Mouse (Mus musculus): ENCODE measurements at regions not wholly inside any gene's neighbourhood (a gene's known extent, or its start where the extent isn't known, plus 50 kb on each side); places are given as distances from the start of the nearest gene placed in this dataset.

DNA sequence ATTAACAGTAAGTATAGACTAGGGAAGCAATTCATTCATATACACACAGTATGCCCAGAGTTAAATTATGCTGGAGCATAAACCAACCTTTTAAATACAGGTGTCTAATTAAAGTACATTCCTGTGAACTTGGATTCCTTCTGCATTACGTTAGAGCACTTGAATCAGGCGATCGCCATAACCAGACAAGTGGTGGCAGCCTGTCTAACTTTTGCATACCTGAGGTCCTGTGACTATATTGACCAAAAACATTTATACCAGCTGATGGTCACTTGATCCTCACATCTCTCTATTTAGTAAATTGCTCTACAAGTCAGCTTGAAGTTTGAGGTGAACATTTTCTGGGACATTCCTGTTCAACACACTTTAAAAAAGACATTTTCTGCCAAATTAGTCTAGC is 330.5 kb downstream of the Tex13c3 start:
- no peak for TF ChIP-seq CTCF (IDR thresholded peaks at IDR 0.05; ENCODE audit: low read depth, low read length)
- TF ChIP-seq POLR2A (IDR thresholded peaks at IDR 0.05; ENCODE audit: insufficient read depth, low read length), result no peak
- no peak for TF ChIP-seq EP300 (IDR thresholded peaks at IDR 0.05; ENCODE audit: insufficient read depth, low read depth, low read length)
- Histone ChIP-seq H3K27me3 (ENCODE audit: control insufficient read depth, insufficient read depth, low read length, poor library complexity, severe bottlenecking) (no peaks in the 10 kb centered on the region), H3K9ac (ENCODE audit: low read depth, poor library complexity, severe bottlenecking) (no peak overlapping the region)

DNA sequence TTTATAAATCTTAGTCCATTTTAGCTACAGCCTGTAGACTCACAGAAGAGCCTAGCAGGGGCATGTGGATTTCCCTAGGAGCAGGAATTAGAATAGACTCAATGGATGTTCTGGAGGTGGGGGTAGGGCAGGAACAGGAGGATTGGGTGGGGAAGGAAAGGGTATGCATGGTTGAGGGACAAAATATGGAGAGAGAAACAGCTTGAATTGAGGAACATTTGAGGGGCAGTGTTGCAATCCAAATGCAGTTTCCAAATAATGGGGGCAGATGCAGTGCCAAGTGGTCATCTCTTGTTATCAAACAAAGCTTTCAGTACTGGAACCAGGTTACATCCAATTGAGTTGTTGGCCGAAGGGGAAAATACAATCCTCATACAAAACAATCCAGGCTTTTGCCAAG is 332.4 kb downstream of the Tex13c3 start:
- Histone ChIP-seq H3K4me1 (ENCODE audit: control insufficient read depth, insufficient read depth, low read length) (no peaks in the 10 kb centered on the region), H3K4me3 (ENCODE audit: low read depth, low read length) (no peak overlapping the region), H3K9me3 (replicated peaks; ENCODE audit: control insufficient read depth, insufficient read depth, low read length, poor library complexity, severe bottlenecking) (no peaks in the 10 kb centered on the region), H3K36me3 (ENCODE audit: control insufficient read depth, insufficient read depth, low read length, poor library complexity, severe bottlenecking) (no peaks in the 10 kb centered on the region), H3K9ac (ENCODE audit: low read depth, poor library complexity, severe bottlenecking) (no peak overlapping the region), H3K27me3 (ENCODE audit: control insufficient read depth, insufficient read depth, low read length, poor library complexity, severe bottlenecking) (no peaks in the 10 kb centered on the region), H3K27ac (ENCODE audit: insufficient read depth, low read length) (no peak overlapping the region)
- TF ChIP-seq EP300 (IDR thresholded peaks at IDR 0.05; ENCODE audit: insufficient read depth, low read depth, low read length), result no peak
- no peak for TF ChIP-seq POLR2A (IDR thresholded peaks at IDR 0.05; ENCODE audit: insufficient read depth, low read length)
- TF ChIP-seq CTCF (IDR thresholded peaks at IDR 0.05; ENCODE audit: low read depth, low read length), result no peak

More for the DNA sequence above, 330.5 kb downstream of the Tex13c3 start:
- Histone ChIP-seq H3K4me3 (ENCODE audit: low read depth, low read length) (no peak overlapping the region), H3K27ac (ENCODE audit: insufficient read depth, low read length) (no peak overlapping the region), H3K36me3 (ENCODE audit: control insufficient read depth, insufficient read depth, low read length, poor library complexity, severe bottlenecking) (no peaks in the 10 kb centered on the region), H3K4me1 (ENCODE audit: control insufficient read depth, insufficient read depth, low read length) (no peaks in the 10 kb centered on the region), H3K9me3 (replicated peaks; ENCODE audit: control insufficient read depth, insufficient read depth, low read length, poor library complexity, severe bottlenecking) (no peaks in the 10 kb centered on the region)

GRCm38 (mm10) chrX:19148251-19148650 is 332.9 kb downstream of the Tex13c3 start:
- H3K9ac ChIP-seq (ENCODE audit: low read depth, poor library complexity, severe bottlenecking), result no peak overlapping the region
- H3K4me3 ChIP-seq (ENCODE audit: low read depth, low read length), result no peak overlapping the region

GRCm38 (mm10) chrX:19112753-19113152 is 368.4 kb downstream of the Tex13c3 start:
- Histone ChIP-seq H3K9me3 (replicated peaks; ENCODE audit: control insufficient read depth, insufficient read depth, low read length, poor library complexity, severe bottlenecking) (no peaks in the 10 kb centered on the region), H3K4me1 (ENCODE audit: control insufficient read depth, insufficient read depth, low read length) (no peaks in the 10 kb centered on the region), H3K36me3 (ENCODE audit: control insufficient read depth, insufficient read depth, low read length, poor library complexity, severe bottlenecking) (no peaks in the 10 kb centered on the region), H3K27ac (ENCODE audit: insufficient read depth, low read length) (no peak overlapping the region), H3K9ac (ENCODE audit: low read depth, poor library complexity, severe bottlenecking) (no peak overlapping the region), H3K4me3 (ENCODE audit: low read depth, low read length) (no peak overlapping the region), H3K27me3 (ENCODE audit: control insufficient read depth, insufficient read depth, low read length, poor library complexity, severe bottlenecking) (no peaks in the 10 kb centered on the region)
- no peak for TF ChIP-seq CTCF (IDR thresholded peaks at IDR 0.05; ENCODE audit: low read depth, low read length)

More at GRCm38 (mm10) chrX:19148251-19148650, 332.9 kb downstream of the Tex13c3 start:
- no peaks in the 10 kb centered on the region for H3K27me3 ChIP-seq (ENCODE audit: control insufficient read depth, insufficient read depth, low read length, poor library complexity, severe bottlenecking)
- no peaks in the 10 kb centered on the region for H3K9me3 ChIP-seq (replicated peaks; ENCODE audit: control insufficient read depth, insufficient read depth, low read length, poor library complexity, severe bottlenecking)
- no peak overlapping the region for H3K27ac ChIP-seq (ENCODE audit: insufficient read depth, low read length)
- TF ChIP-seq CTCF (IDR thresholded peaks at IDR 0.05; ENCODE audit: low read depth, low read length) (no peak), POLR2A (IDR thresholded peaks at IDR 0.05; ENCODE audit: insufficient read depth, low read length) (no peak), EP300 (IDR thresholded peaks at IDR 0.05; ENCODE audit: insufficient read depth, low read depth, low read length) (no peak)
- H3K36me3 ChIP-seq (ENCODE audit: control insufficient read depth, insufficient read depth, low read length, poor library complexity, severe bottlenecking), result no peaks in the 10 kb centered on the region
- H3K4me1 ChIP-seq (ENCODE audit: control insufficient read depth, insufficient read depth, low read length), result no peaks in the 10 kb centered on the region

DNA sequence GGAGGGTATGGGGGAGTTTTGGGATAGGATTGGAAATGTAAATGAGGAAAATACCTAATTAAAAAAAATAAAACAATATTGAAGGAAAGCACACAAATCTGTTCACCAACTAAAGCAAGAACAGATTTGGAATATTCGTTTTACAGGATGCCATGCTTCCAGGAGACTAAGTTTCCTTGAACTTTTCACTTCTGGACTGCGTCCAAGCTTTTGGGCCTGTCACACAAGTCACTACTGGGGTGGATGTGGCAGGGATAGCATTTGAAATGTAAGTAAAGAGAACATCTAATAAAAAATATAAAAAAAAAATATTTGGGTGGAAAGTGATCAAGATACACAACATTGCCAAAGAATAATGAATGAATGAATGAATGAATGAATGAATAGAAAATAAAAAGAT is 378.2 kb downstream of the Tex13c3 start:
- TF ChIP-seq CTCF (IDR thresholded peaks at IDR 0.05; ENCODE audit: low read depth, low read length) (no peak), POLR2A (IDR thresholded peaks at IDR 0.05; ENCODE audit: insufficient read depth, low read length) (no peak), EP300 (IDR thresholded peaks at IDR 0.05; ENCODE audit: insufficient read depth, low read depth, low read length) (no peak)
- no peaks in the 10 kb centered on the region for H3K36me3 ChIP-seq (ENCODE audit: control insufficient read depth, insufficient read depth, low read length, poor library complexity, severe bottlenecking)

GRCm38 (mm10) chrX:19095960-19096359 is 385.2 kb downstream of the Tex13c3 start:
- Histone ChIP-seq H3K36me3 (ENCODE audit: control insufficient read depth, insufficient read depth, low read length, poor library complexity, severe bottlenecking) (no peaks in the 10 kb centered on the region), H3K4me3 (ENCODE audit: low read depth, low read length) (no peak overlapping the region), H3K9me3 (replicated peaks; ENCODE audit: control insufficient read depth, insufficient read depth, low read length, poor library complexity, severe bottlenecking) (no peaks in the 10 kb centered on the region), H3K9ac (ENCODE audit: low read depth, poor library complexity, severe bottlenecking) (no peak overlapping the region), H3K27ac (ENCODE audit: insufficient read depth, low read length) (no peak overlapping the region), H3K4me1 (ENCODE audit: control insufficient read depth, insufficient read depth, low read length) (no peaks in the 10 kb centered on the region), H3K27me3 (ENCODE audit: control insufficient read depth, insufficient read depth, low read length, poor library complexity, severe bottlenecking) (no peaks in the 10 kb centered on the region)
- no peak for TF ChIP-seq CTCF (IDR thresholded peaks at IDR 0.05; ENCODE audit: low read depth, low read length)
- TF ChIP-seq POLR2A (IDR thresholded peaks at IDR 0.05; ENCODE audit: insufficient read depth, low read length), result no peak
- TF ChIP-seq EP300 (IDR thresholded peaks at IDR 0.05; ENCODE audit: insufficient read depth, low read depth, low read length), result no peak

More for the DNA sequence above, 378.2 kb downstream of the Tex13c3 start:
- Histone ChIP-seq H3K4me1 (ENCODE audit: control insufficient read depth, insufficient read depth, low read length) (no peaks in the 10 kb centered on the region), H3K9ac (ENCODE audit: low read depth, poor library complexity, severe bottlenecking) (no peak overlapping the region), H3K9me3 (replicated peaks; ENCODE audit: control insufficient read depth, insufficient read depth, low read length, poor library complexity, severe bottlenecking) (no peaks in the 10 kb centered on the region), H3K27me3 (ENCODE audit: control insufficient read depth, insufficient read depth, low read length, poor library complexity, severe bottlenecking) (no peaks in the 10 kb centered on the region), H3K4me3 (ENCODE audit: low read depth, low read length) (no peak overlapping the region), H3K27ac (ENCODE audit: insufficient read depth, low read length) (no peak overlapping the region)
